Mouse (Mus musculus) G1E (cell line): ENCODE results near the gene Ttc8.

Source experiments
- CTCF ChIP-seq: IDR thresholded peaks from 2 replicates; pipeline ENCODE4 v1.5.1; 2012; ENCODE audit warnings: low read depth, low read length, inconsistent platforms, mixed read lengths
- GATA1 ChIP-seq: IDR thresholded peaks from 2 replicates; pipeline ENCODE4 v1.6.1; 2012; ENCODE audit warnings: borderline replicate concordance, low read length, inconsistent platforms, mixed read lengths

DNA sequence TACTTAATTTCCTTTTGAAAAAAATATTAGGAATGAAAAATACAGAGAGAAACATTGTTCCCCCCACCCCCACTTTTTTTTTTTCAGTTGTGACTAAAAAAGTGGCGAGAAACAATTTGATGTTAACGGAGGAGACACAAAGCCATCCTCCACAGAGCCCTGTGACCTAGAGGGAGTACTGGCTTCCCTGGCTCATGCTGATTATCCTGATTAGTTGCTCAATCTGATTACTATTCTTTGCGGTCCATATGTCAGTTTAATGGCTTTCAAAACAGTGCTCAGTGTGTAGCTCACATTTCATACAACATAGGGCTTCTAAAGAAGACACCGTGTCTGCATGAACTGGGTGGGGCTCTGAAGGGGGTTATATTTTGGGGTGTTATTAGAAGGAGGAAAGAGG lies 12.1 kb downstream of the Ttc8 start:
- TF ChIP-seq CTCF (no peak), GATA1 (no peak)
